Mouse (Mus musculus) heart, adult 2 months (tissue): ENCODE results near the gene Ocm.

ENCODE experiments used
- CTCF ChIP-seq: fragments of 200-600 bp; IDR thresholded peaks from 2 replicates; pipeline ENCODE4 v1.8.1; 2022; ENCODE audit warnings: antibody characterized with exemption, mild to moderate bottlenecking, moderate library complexity
- POLR2A ChIP-seq: fragments of 200-500 bp; IDR thresholded peaks from 2 replicates; pipeline ENCODE4 v1.6.1; 2011; ENCODE audit warnings: mild to moderate bottlenecking, low read depth, low read length, control low read depth; ENCODE audit not compliant: insufficient read depth

DNA sequence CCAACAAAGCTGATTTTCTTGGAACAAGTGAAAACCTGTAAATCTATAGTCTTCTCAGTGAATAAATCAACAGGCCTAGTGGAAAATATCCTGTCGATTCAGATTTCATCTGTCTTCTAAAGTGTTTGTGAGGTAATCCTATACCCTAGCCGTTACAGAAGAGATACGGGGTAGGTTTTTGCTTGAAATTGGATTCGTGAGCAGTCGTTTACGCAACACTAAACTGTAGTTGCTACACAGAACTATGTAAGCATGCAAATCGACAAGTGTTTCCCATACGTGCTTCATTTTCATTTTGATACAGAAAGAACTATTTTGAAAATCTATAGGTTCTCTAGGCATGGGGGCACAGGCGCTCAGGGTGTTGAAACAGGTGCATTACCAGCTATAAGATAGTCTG lies 10.6 kb downstream of the Ocm start:
- TF ChIP-seq CTCF (no peak), POLR2A (no peak)
